Mouse (Mus musculus) right cerebral cortex, adult 2 months (tissue): ENCODE measurements around the gene 4931414P19Rik.

ENCODE experiments used
- DNase-seq, 2 experiments: peaks; one replicate each; pipeline ENCODE4 v3.0.0; 2021 to 2022; ENCODE audit warnings: low spot score in 2 of 2

4931414P19Rik gene

GRCm38 (mm10) chr14:54544703-54545102, 61.1 kb downstream of the 4931414P19Rik start:
- DNase-seq = no peak

DNA sequence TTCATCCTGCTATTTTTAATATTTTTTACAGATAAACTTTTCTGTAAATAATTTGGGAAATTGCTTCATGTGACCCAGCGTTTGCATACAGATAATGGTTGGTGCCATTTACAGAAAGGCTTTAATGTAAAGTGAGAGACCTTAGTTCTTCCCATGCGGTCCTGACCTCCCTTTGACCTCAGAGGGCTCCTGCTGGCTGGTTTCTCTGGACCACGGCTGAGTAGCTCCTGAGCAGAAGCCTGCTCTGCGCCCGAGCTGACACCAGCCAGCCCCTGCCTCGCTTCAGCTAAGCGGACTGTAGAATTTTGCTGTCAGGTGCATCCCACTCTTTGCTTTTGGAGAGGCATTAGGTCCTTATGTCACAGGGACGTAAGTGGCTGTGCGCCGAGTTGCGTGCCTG, 65.0 kb downstream of the 4931414P19Rik start:
- DNase-seq = no peak

GRCm38 (mm10) chr14:54538580-54538979, 67.2 kb downstream of the 4931414P19Rik start:
- DNase-seq = no peak
